In the genomic region with DNA sequence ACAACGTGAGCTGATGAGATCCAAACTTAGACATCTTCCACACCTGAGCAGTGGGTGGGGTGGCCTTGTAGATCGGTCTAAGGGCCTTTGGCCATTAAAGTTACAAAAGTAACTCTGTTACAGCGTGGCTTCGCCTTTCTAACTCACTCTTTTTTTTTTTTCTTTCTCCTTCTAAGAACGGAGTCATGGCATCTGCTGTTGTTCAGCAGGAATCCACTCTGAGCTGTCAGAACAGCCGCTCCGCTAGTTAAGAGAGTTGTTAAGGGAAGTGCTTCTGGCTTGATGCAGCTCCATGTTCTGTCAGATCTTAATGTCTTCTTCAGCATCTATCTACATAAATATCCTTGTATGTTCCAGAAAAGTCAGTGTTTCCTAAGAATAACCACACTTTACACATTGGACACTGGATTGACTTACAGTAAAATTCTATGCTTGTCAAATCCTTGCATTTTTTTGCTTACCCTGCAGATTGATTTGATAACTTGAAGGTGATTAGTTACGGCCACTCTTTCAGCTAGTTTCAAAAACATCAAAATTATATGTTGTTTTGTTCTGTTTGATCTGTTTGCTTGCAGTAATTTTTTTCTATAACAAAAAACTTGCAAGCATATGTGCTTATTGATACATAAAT, we compare ENCODE assay signal across 8 mouse cellular contexts. TPM values are rescaled to one million over a fixed set of nuclear protein-coding genes. Genes with fewer than 3 reads are reported as not detected.
DNase-seq lines count a peak whose midpoint lies in the region; ATAC-seq and TF ChIP-seq lines count a peak whose summit lies in the region.

No protein-coding gene starts in this region.

- H3K27me3 ChIP-seq in liver, adult 2 months (ENCODE audit: control insufficient read depth, insufficient read depth, low read length), result no peaks in the 10 kb centered on the region
- H3K27me3 ChIP-seq in hindbrain, embryonic 13.5 days, result no peaks in the 10 kb centered on the region
- H3K27me3 ChIP-seq in midbrain, embryonic 16.5 days (ENCODE audit: control insufficient read depth, insufficient read depth, low read depth, low read length), result no peaks in the 10 kb centered on the region

- TF ChIP-seq POLR2A in liver, adult 2 months (IDR thresholded peaks at IDR 0.05; ENCODE audit: extremely low read depth, insufficient read depth, low read length), result no peak

- H3K79me2 ChIP-seq in liver, adult 2 months (ENCODE audit: control insufficient read depth, insufficient read depth, low read length), result peaks cover 17% of the 10 kb centered on the region; the same call in 1 of the 2 replicates

- H3K36me3 ChIP-seq in liver, adult 2 months (ENCODE audit: control insufficient read depth, insufficient read depth, low read length), result peaks cover 15% of the 10 kb centered on the region
- peaks cover 25% of the 10 kb centered on the region for H3K36me3 ChIP-seq in hindbrain, embryonic 13.5 days
- peaks cover 13% of the 10 kb centered on the region; the same call in 1 of the 2 replicates for H3K36me3 ChIP-seq in midbrain, embryonic 16.5 days (ENCODE audit: control insufficient read depth, insufficient read depth, low read length)

- WGBS in liver, adult 2 months, result 8% methylated on average over 8 of the region's 8 CpGs
- 8% methylated on average over 8 of the region's 8 CpGs for WGBS in hindbrain, embryonic 13.5 days
- WGBS in midbrain, embryonic 16.5 days, result 7% methylated on average over 8 of the region's 8 CpGs

- H3K4me1 ChIP-seq in liver, adult 2 months (ENCODE audit: control insufficient read depth, insufficient read depth, low read length), result peaks cover 11% of the 10 kb centered on the region
- peaks cover 32% of the 10 kb centered on the region for H3K4me1 ChIP-seq in hindbrain, embryonic 13.5 days (replicated peaks)
- H3K4me1 ChIP-seq in midbrain, embryonic 16.5 days (ENCODE audit: control insufficient read depth, insufficient read depth, low read length), result peaks cover 20% of the 10 kb centered on the region

- TF ChIP-seq CTCF in liver, adult 2 months (IDR thresholded peaks at IDR 0.05; ENCODE audit: low read depth, low read length), result no peak

- H3K27ac ChIP-seq in liver, adult 2 months (replicated peaks; ENCODE audit: insufficient read depth, low read depth, low read length), result peak overlapping the region; percentile 32; the same call in 1 of the 2 replicates
- peak overlapping the region; percentile 85 for H3K27ac ChIP-seq in hindbrain, embryonic 13.5 days
- H3K27ac ChIP-seq in midbrain, embryonic 16.5 days (ENCODE audit: low read length), result peak overlapping the region; percentile 86

- H3K4me3 ChIP-seq in liver, adult 2 months (ENCODE audit: insufficient read depth, low read depth, low read length), result peak overlapping the region; percentile 87
- peak overlapping the region; percentile 95 for H3K4me3 ChIP-seq in hindbrain, embryonic 13.5 days
- peak overlapping the region; percentile 88 for H3K4me3 ChIP-seq in midbrain, embryonic 16.5 days (ENCODE audit: low read depth, low read length)

- no peak for ATAC-seq in hindbrain, embryonic 13.5 days (ENCODE audit: low FRiP score)
- ATAC-seq in midbrain, embryonic 16.5 days, result no peak
- ATAC-seq in megakaryocyte-erythroid progenitor cell, adult 5-6 weeks (replicated peaks; ENCODE audit: low FRiP score, low TSS enrichment, poor library complexity, severe bottlenecking), result no peak

- no peaks in the 10 kb centered on the region for H3K9me3 ChIP-seq in hindbrain, embryonic 13.5 days
- no peaks in the 10 kb centered on the region for H3K9me3 ChIP-seq in midbrain, embryonic 16.5 days (replicated peaks; ENCODE audit: control insufficient read depth, low read length, poor library complexity, severe bottlenecking)

- peak overlapping the region; percentile 78 for H3K9ac ChIP-seq in liver, adult 2 months (ENCODE audit: low read depth, low read length)
- peak overlapping the region; percentile 84 for H3K9ac ChIP-seq in hindbrain, embryonic 13.5 days
- H3K9ac ChIP-seq in midbrain, embryonic 16.5 days (ENCODE audit: low read depth, low read length), result peak overlapping the region; percentile 80

- peak overlapping the region; percentile 86 for H3K4me2 ChIP-seq in hindbrain, embryonic 13.5 days
- H3K4me2 ChIP-seq in midbrain, embryonic 16.5 days (ENCODE audit: low read length), result peak overlapping the region; percentile 71

- peak; percentile 28 for DNase-seq in liver, adult 2 months (ENCODE audit: extremely low read depth, low read depth, low spot score)
- DNase-seq in liver, result no peak
- peak; percentile 16 for DNase-seq in brain, adult 2 months (ENCODE audit: low read depth, low spot score)
- DNase-seq in cerebellum, adult 18-20 months, result no peak
- DNase-seq in B cell, adult 2 months, result no peak

RNA-seq across cellular contexts. Expression of gene Dhx29, which starts 0.9 kb away (rescaled TPM):
- 6.0 and 6.9 TPM in 2 replicates for total RNA-seq in liver, adult 2 months (2014; rRNA removed)
- polyA plus RNA-seq in liver, adult 2 months (2012; rRNA removed), result 1.9 and 2.0 TPM in 2 replicates
- polyA plus RNA-seq in hindbrain, embryonic 13.5 days (2015; fragmentation: Nextera tagmentation; extraction: Ambion mirVana), result 38.6 and 39.9 TPM in 2 replicates
- 30.0 and 30.4 TPM in 2 replicates for polyA plus RNA-seq in midbrain, embryonic 16.5 days (2015; fragmentation: Nextera tagmentation; extraction: Ambion mirVana)
- 23.1 and 26.3 TPM in 2 replicates for total RNA-seq in megakaryocyte-erythroid progenitor cell, adult 5-6 weeks (2014; fragmentation: Nextera tagmentation)
- total RNA-seq in megakaryocyte-erythroid progenitor cell, adult 5-6 weeks (2017), result 34.5 and 39.3 TPM in 2 replicates

RNA-seq across cellular contexts. Expression of gene Mtrex, which starts 1.0 kb away (rescaled TPM):
- 13.8 and 18.2 TPM in 2 replicates for total RNA-seq in liver, adult 2 months (2014; rRNA removed)
- 2.9 and 3.1 TPM in 2 replicates for polyA plus RNA-seq in liver, adult 2 months (2012; rRNA removed)
- polyA plus RNA-seq in hindbrain, embryonic 13.5 days (2015; fragmentation: Nextera tagmentation; extraction: Ambion mirVana), result 65.7 and 66.8 TPM in 2 replicates
- polyA plus RNA-seq in midbrain, embryonic 16.5 days (2015; fragmentation: Nextera tagmentation; extraction: Ambion mirVana), result 57.3 and 64.1 TPM in 2 replicates
- total RNA-seq in megakaryocyte-erythroid progenitor cell, adult 5-6 weeks (2014; fragmentation: Nextera tagmentation), result 81.8 and 86.2 TPM in 2 replicates
- total RNA-seq in megakaryocyte-erythroid progenitor cell, adult 5-6 weeks (2017), result 109 and 113 TPM in 2 replicates

RNA-seq across cellular contexts. Expression of gene Ccno, which starts 59.4 kb away (rescaled TPM):
- 0.20 and 0.65 TPM in 2 replicates for total RNA-seq in liver, adult 2 months (2014; rRNA removed)
- 0.70 and 1.7 TPM in 2 replicates for polyA plus RNA-seq in liver, adult 2 months (2012; rRNA removed)
- 0.91 and 3.0 TPM in 2 replicates for polyA plus RNA-seq in hindbrain, embryonic 13.5 days (2015; fragmentation: Nextera tagmentation; extraction: Ambion mirVana)
- polyA plus RNA-seq in midbrain, embryonic 16.5 days (2015; fragmentation: Nextera tagmentation; extraction: Ambion mirVana), result 1.2 and 1.5 TPM in 2 replicates
- not detected in 2 replicates for total RNA-seq in megakaryocyte-erythroid progenitor cell, adult 5-6 weeks (2014; fragmentation: Nextera tagmentation)
- 3.2 TPM in 1 of 2 replicates, not detected in the other for total RNA-seq in megakaryocyte-erythroid progenitor cell, adult 5-6 weeks (2017)

Comparison
In these comparisons a context has a peak if more than half of its experiments do, and no peak if none do; other contexts are left out.
1. DNase-seq: peak in liver, adult 2 months (single experiment) and brain, adult 2 months (single experiment); none in liver (single experiment), cerebellum, adult 18-20 months (0 of 2) and B cell, adult 2 months (0 of 2).
2. H3K27ac ChIP-seq: peak in every context shown above with its lines; median percentile 86 in midbrain, embryonic 16.5 days; 85 in hindbrain, embryonic 13.5 days; 32 in liver, adult 2 months.
3. RNA of gene Dhx29, which starts 0.9 kb away (polyA plus RNA-seq): 38.6 to 39.9 TPM in hindbrain, embryonic 13.5 days and 30.0 to 30.4 TPM in midbrain, embryonic 16.5 days; 1.9 to 2.0 TPM in liver, adult 2 months; every median in the first group is over 10 times any median in the second.
4. RNA of gene Mtrex, which starts 1.0 kb away (polyA plus RNA-seq): 65.7 to 66.8 TPM in hindbrain, embryonic 13.5 days and 57.3 to 64.1 TPM in midbrain, embryonic 16.5 days; 2.9 to 3.1 TPM in liver, adult 2 months; every median in the first group is over 10 times any median in the second.
5. Peak in every context shown above with its lines, with median percentiles within 50 percentile points of each other: H3K4me3 ChIP-seq and H3K9ac ChIP-seq.